Mouse (Mus musculus): ENCODE results near the gene Fxyd3. TPM values are rescaled to one million over a fixed set of nuclear protein-coding genes. Genes with fewer than 3 reads are reported as not detected.

The Fxyd3 gene
- total and polyA plus RNA-seq, 3 experiments = not detected

DNA sequence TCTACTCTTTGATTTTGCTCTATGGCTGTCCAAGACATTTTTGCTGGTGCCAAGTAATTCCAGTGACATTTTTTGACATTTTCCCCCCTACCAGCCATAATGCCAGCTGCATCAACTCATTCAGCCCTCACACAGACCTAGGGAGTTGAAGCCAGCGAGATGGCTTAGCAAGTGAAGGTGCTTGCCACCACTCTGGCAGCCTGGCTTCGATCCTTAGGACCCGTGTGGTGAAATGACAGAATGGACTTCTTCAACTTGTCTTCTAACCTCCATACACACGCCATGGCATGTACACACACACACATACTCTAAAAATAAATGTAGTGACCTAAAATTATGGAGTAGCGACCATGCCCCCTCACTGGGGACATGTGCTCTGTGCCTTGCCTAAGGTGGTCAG lies 47.9 kb upstream of the Fxyd3 start:
- Histone ChIP-seq H3K4me1 (ENCODE audit: control insufficient read depth in 1 of 2, insufficient read depth in 2 of 2, low read length in 2 of 2) (no peaks in the 10 kb centered on the region), H3K9me3 (replicated peaks; ENCODE audit: insufficient read depth, low read length) (no peaks in the 10 kb centered on the region), H3K4me3 (ENCODE audit: control insufficient read depth in 1 of 2, insufficient read depth in 1 of 2, low read depth in 2 of 2, low read length in 2 of 2) (no peak overlapping the region), H3K36me3 (ENCODE audit: control insufficient read depth in 1 of 2, insufficient read depth in 2 of 2, low read length in 2 of 2) (no peaks in the 10 kb centered on the region), H3K79me2 (ENCODE audit: control insufficient read depth, insufficient read depth, low read length, poor library complexity) (no peaks in the 10 kb centered on the region), H3K9ac (ENCODE audit: control insufficient read depth, low read depth, low read length, poor library complexity, severe bottlenecking) (no peak overlapping the region), H3K27ac (ENCODE audit: control insufficient read depth, low read depth, low read length) (no peak overlapping the region), H3K27me3 (ENCODE audit: control insufficient read depth in 1 of 2, insufficient read depth in 2 of 2, low read length in 2 of 2) (no peaks in the 10 kb centered on the region)
- TF ChIP-seq TAL1 (IDR thresholded peaks at IDR 0.05; ENCODE audit: low read length) = no peak
- no peak for TF ChIP-seq SMC3 (IDR thresholded peaks at IDR 0.05; ENCODE audit: low read depth, low read length)
- no peak for TF ChIP-seq MAX (IDR thresholded peaks at IDR 0.05; ENCODE audit: low read length)
- TF ChIP-seq POLR2A (IDR thresholded peaks at IDR 0.05; ENCODE audit: control insufficient read depth in 1 of 2, insufficient read depth in 1 of 2, low read depth in 1 of 2, low read length in 2 of 2, poor library complexity in 1 of 2) = no peak
- TF ChIP-seq ZMIZ1 (IDR thresholded peaks at IDR 0.05; ENCODE audit: low read depth, low read length) = no peak
- no peak for TF ChIP-seq USF2 (IDR thresholded peaks at IDR 0.05; ENCODE audit: borderline replicate concordance in 1 of 2, insufficient read depth in 1 of 2, low read depth in 1 of 2, low read length in 2 of 2)
- no peak for TF ChIP-seq UBTF (IDR thresholded peaks at IDR 0.05; ENCODE audit: borderline replicate concordance, insufficient read depth, low read depth, low read length)
- no peak for TF ChIP-seq MYC (IDR thresholded peaks at IDR 0.05; ENCODE audit: low read depth, low read length)
- TF ChIP-seq JUND (IDR thresholded peaks at IDR 0.05; ENCODE audit: low read depth, low read length) = no peak
- no peak for TF ChIP-seq KAT2A (conservative IDR thresholded peaks at IDR 0.05; ENCODE audit: low read depth, low read length)
- TF ChIP-seq GATA1 (IDR thresholded peaks at IDR 0.05; ENCODE audit: low read depth, low read length) = no peak
- TF ChIP-seq NELFE (IDR thresholded peaks at IDR 0.05; ENCODE audit: low read depth, low read length) = no peak
- TF ChIP-seq TCF12 (IDR thresholded peaks at IDR 0.05; ENCODE audit: low read depth, low read length) = no peak
- no peak for TF ChIP-seq SIN3A (IDR thresholded peaks at IDR 0.05; ENCODE audit: low read length)
- TF ChIP-seq USF1 (IDR thresholded peaks at IDR 0.05; ENCODE audit: low read depth, low read length) = no peak
- TF ChIP-seq MEF2A (IDR thresholded peaks at IDR 0.05; ENCODE audit: extremely low read depth, insufficient replicate concordance, low read depth, low read length, poor library complexity, severe bottlenecking) = no peak
- no peak for TF ChIP-seq ETS1 (IDR thresholded peaks at IDR 0.05; ENCODE audit: low read depth, low read length)
- no peak for TF ChIP-seq MXI1 (IDR thresholded peaks at IDR 0.05; ENCODE audit: low read depth, low read length)
- no peak for TF ChIP-seq NRF1 (IDR thresholded peaks at IDR 0.05; ENCODE audit: insufficient read depth, low read depth, low read length, poor library complexity, severe bottlenecking)
- no peak for DNase-seq (ENCODE audit: low read depth, low spot score)

DNA sequence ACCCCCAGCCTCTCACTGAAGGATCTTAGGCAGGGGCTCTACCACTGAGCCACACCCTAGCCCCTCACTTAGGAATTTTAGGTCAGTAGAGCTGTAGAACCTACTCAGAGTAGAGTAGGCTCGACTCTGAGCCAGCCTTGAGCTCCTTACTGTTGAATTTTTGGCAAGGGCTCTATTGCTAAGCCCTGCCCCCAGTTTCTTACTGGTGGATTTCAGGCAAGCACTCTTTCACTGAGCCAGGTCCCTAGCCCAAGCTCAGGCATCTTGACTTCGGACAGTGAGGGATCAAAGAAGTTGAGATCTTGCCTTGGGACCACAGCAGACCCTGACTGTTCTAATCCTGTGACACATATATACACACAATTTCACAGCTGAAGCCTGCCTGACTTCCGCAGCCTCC lies 47.2 kb upstream of the Fxyd3 start:
- no peaks in the 10 kb centered on the region for H3K79me2 ChIP-seq (ENCODE audit: control insufficient read depth, insufficient read depth, low read length, poor library complexity)
- no peak for TF ChIP-seq ZNF384 (IDR thresholded peaks at IDR 0.05; ENCODE audit: low read depth, low read length)
- no peak for TF ChIP-seq GABPA (IDR thresholded peaks at IDR 0.05; ENCODE audit: low read depth, low read length)
- TF ChIP-seq POLR2AphosphoS2 (IDR thresholded peaks at IDR 0.05; ENCODE audit: low read length) = no peak
- no peak for TF ChIP-seq CHD2 (IDR thresholded peaks at IDR 0.05; ENCODE audit: low read length)
- no peak for TF ChIP-seq HCFC1 (IDR thresholded peaks at IDR 0.05; ENCODE audit: low read depth, low read length)
- no peak for TF ChIP-seq UBTF (IDR thresholded peaks at IDR 0.05; ENCODE audit: borderline replicate concordance, insufficient read depth, low read depth, low read length)
- no peak for TF ChIP-seq MAZ (IDR thresholded peaks at IDR 0.05; ENCODE audit: low read depth, low read length)
- no peak for TF ChIP-seq MXI1 (IDR thresholded peaks at IDR 0.05; ENCODE audit: low read depth, low read length)
- TF ChIP-seq MAFK (IDR thresholded peaks at IDR 0.05; ENCODE audit: borderline replicate concordance, low read depth, low read length) = no peak
- no peak for TF ChIP-seq POLR2AphosphoS5 (IDR thresholded peaks at IDR 0.05; ENCODE audit: borderline replicate concordance, low read depth, low read length)
- no peak for DNase-seq (ENCODE audit: low read depth, low spot score)
- H3K27ac ChIP-seq (ENCODE audit: control insufficient read depth, low read depth, low read length) = no peak overlapping the region
- H3K4me1 ChIP-seq (ENCODE audit: control insufficient read depth in 1 of 2, insufficient read depth in 2 of 2, low read length in 2 of 2) = no peaks in the 10 kb centered on the region
- no peaks in the 10 kb centered on the region for H3K9me3 ChIP-seq (replicated peaks; ENCODE audit: insufficient read depth, low read length)
- H3K27me3 ChIP-seq (ENCODE audit: control insufficient read depth in 1 of 2, insufficient read depth in 2 of 2, low read length in 2 of 2) = no peaks in the 10 kb centered on the region
- no peaks in the 10 kb centered on the region for H3K36me3 ChIP-seq (ENCODE audit: control insufficient read depth in 1 of 2, insufficient read depth in 2 of 2, low read length in 2 of 2)
- H3K4me3 ChIP-seq (ENCODE audit: control insufficient read depth in 1 of 2, insufficient read depth in 1 of 2, low read depth in 2 of 2, low read length in 2 of 2) = no peak overlapping the region
- no peak overlapping the region for H3K9ac ChIP-seq (ENCODE audit: control insufficient read depth, low read depth, low read length, poor library complexity, severe bottlenecking)

Measured in MEL (cell line).